Mouse (Mus musculus) right cerebral cortex, postnatal 10 days (tissue): Measurements from ENCODE around the gene Adsl.

Experiments
- DNase-seq, 2 experiments: peaks; one replicate each; pipeline ENCODE4 v3.0.0; 2021; ENCODE audit warnings: low spot score in 2 of 2

The Adsl gene

DNA sequence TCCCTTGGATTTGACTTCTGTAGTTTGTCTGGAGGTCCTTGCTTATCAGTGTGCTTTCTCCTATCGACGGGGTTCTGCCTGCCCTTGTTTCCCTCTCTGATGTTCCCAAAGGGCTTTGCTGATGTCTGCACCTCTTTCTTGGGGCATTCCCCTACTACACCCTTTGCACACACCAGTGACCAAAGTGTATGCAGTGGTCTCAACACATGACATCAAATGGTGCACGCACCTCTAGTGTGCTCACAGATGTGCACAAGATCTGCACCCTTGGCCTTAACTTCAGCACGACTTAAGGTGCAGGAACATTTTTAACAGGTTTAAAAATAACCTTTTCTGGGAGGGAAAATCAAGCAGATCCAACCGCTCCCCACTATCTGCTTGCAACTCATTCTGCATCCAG lies 8.9 kb upstream of the Adsl start:
- no peak for DNase-seq

- DNase-seq: no peak
Measured at GRCm38 (mm10) chr15:80941468-80942040, 6.7 kb upstream of the Adsl start.

DNA sequence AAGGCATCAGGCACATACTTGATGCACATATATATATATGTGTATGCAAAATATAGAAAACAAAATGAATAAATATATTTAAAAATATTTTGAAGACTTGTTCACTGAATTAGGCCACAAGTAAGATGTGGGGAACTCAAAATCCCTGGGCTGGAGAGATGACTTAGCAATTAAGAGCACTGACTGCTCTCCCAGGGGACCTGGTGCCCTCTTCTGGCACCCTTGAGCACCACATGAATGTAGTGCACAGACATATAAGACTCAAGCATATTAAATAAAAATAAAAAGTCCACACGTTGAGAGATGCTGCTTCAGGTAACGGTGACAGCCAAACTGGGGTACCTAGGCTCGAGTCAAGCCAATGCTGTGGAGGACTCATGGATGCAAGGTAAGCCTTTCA lies 2.4 kb upstream of the Adsl start:
- peak; percentile 57 to 58 for DNase-seq

DNA sequence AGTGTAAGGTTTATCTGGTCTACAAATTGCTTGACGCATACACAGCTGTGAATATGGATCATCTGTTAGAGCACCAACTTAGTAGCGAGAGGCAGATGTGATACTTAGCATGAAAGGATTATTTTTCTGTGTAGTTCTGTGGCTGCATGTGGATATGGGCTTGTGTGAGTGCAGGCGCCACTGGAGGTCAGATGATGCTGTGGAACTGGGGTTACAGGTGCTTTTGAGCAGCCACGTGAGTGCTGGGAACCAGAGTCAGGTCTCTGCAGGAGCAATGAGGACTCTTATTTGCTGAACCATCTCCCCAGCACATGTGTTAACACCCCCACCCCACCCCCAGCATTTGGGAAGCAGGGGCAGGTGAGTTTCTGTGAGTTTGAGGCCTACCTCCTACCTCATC lies 1.1 kb downstream of the Adsl start:
- no peak for DNase-seq

GRCm38 (mm10) chr15:80950055-80950454 lies 1.8 kb downstream of the Adsl start:
- DNase-seq: no peak

DNA sequence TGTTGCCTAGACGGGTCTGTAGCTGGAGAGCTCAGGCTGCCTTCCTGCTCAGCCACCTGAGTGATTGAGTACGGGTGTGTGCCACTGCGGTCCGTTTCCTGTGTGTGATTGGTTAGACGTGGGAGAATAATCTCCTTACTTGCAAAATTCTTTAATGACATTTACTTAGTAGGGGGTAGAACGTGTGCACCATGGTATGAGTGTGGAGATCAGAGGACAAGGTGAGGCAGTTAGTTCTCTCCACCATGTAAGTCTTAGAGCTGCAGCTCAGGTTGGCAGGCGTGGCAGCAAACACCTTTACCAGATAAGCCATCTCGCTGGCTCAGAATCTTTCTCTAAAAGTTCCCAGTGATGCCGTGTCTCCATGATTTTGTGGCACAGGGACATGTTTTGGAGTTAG lies 5.7 kb downstream of the Adsl start:
- DNase-seq: no peak

DNA sequence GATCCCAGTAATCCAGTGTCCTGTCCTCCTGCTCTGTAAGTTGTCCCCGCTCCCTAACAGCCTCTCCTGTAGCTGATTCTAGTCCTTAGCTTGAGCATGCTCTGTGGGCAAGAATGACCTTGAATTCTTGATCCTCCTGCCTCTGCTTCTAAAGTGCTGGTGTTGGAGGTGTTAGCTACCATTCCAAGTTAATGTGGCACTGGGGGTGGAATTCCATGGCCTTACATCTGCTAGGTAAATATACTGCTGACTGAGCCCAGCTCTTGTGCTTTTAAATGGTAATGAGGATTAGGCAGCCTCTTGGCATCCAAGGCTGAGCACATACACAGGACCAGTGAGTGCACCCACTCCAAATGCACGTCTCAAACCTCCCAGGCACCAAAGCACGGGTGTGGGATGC lies 6.6 kb downstream of the Adsl start:
- no peak for DNase-seq

DNA sequence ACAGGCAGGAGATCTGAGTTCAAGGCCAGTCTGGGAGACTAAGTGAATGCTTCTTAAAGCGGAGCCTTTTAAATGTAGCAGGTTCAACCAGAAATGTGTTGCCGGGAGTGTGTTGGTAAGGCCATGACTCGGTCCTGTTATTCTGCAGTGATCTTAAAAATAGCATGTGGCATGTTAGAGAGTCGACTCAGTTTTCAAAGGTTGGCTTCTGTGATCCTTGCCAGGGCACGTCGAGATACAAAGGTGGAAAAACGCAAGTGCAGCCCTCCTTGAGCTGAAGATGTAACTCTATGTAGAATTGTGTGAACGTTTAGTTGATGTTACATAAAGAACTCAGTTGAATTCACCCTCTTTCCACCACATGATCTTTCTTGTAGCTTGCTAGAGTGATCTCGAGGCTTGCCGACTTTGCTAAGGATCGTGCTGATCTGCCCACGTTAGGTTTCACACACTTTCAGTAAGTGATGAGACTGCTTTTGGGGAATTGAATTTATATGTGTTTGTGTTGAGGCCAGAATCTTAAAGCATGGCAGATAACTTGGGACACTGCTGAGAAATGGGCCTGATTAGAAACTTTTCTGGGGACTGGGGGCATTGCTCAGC lies 7.6 kb downstream of the Adsl start:
- no peak for DNase-seq

- DNase-seq: no peak
Measured at GRCm38 (mm10) chr15:80969371-80969770, 21.1 kb downstream of the Adsl start.

DNA sequence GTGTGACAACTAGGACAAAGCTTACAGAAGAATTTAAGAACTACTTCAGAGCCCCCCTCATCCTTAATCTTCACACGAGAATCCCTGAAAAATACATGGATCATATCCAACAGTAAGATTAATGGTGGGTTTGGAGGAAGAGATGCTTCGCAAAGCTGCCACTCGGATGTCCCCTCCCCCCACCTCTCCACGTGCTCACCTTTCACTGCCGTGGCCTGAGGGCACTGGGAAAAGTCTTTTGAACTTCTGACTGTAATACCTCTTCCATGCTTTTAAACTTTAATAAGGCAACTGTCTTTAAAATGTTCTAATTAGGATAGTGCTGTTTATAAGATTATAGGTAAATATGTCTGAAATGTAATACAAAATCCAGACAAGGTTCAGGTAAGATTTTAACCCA lies 26.0 kb downstream of the Adsl start:
- DNase-seq: no peak

- DNase-seq: no peak
Measured at GRCm38 (mm10) chr15:80975666-80976065, 27.4 kb downstream of the Adsl start.

- DNase-seq: peak; percentile 88 to 91
Measured at GRCm38 (mm10) chr15:80977620-80978334, 29.5 kb downstream of the Adsl start, which contains the start of gene Sgsm3. TSS of gene Sgsm3 (plus strand) at chr15:80977765.

DNA sequence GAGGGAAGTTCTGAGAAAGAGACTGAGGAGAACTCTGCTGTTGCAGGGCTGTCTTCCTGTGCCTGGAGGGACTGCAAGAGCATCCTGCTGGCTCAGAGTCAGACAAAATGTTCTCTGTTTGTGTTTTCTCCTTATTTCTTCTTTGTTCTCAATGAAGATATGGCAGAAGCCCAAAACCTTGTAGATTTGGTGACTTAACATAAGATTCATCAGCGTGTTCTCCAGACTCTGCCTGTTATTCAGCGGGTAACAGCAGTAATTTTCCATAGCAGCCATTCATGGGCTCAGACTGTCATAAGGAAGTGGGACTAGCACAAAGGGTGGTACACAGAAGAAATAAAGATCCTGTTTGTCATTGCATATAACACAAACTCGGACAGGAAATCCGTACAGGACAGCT lies 31.3 kb downstream of the Adsl start:
- DNase-seq: no peak

GRCm38 (mm10) chr15:80981176-80981575 lies 32.9 kb downstream of the Adsl start:
- DNase-seq: no peak

- DNase-seq: no peak
Measured at GRCm38 (mm10) chr15:80983264-80983663, 35.0 kb downstream of the Adsl start.

DNA sequence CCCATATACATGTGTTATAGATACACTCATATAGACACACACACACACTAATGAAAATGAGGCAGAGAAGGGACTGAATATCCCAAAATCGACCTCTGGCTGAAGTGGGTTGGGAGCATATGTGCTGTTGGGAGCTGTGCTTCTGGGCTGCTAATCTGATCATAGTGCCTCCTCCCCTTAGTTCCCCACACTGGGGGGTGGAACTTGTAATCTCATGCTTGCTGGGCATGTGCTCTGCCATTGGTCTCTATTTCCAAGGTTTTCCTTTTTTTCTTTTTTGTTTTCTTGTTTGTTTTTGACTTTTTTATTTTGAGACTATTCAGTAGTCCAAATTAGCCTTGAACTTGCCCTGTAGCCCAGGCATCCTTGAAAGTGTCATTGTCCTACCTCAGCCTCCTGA lies 40.0 kb downstream of the Adsl start:
- DNase-seq: no peak

DNA sequence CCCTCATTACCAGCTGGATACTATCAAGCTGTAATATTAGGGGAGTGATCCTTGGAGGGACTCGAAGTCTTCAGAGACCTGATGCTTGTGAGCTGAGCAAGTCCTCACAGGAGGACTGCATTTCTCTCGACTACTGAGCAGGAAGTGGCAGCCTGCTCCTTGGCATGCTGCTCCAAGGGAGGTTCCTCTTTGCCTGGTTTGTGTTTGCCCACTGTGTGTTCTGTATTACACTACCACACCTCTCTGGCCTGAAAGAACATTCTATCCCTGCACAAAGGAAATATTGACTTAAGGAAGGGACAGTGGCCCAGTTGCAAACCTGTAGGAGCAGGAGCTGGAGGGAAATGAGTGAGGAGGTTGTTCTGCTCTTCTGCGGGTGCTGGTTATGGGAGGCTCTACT lies 41.4 kb downstream of the Adsl start:
- no peak for DNase-seq

GRCm38 (mm10) chr15:80994959-80995358 lies 46.7 kb downstream of the Adsl start:
- no peak for DNase-seq

DNA sequence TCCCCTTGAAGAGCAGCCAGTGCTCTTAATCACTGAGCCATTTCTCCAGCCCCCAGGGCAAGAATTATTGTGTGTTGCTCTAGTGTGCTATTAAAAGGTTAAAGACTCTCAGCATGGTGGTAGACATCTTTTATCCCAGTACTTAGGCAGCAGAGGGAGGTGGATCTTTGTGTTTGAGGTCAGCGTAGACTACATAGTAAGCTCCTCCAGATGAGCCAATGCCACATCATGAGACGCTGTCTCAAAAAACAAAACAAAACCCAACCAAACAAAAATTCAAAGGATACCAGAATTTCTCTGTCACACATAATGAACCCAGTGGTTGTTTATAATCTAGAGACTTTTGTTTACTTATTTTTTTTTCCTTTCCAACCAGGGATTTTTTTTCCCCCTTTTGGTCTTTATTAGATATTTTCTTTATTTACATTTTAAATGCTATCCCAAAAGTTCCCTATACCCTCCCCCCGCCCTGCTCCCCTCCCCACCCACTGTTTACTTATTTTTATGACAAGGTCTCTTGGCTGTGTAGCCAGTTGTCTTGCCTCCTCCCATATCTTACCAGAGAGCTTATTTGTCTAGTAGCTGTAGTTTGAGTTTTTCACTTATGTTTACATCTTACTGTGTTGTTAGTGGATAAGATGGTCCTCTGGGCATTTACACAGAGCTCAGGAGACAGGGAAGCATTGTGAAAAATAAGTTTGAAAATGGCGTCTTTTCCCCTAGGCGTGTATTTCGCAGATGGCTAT lies 48.0 kb downstream of the Adsl start:
- no peak for DNase-seq

- no peak for DNase-seq
Measured at GRCm38 (mm10) chr15:80997077-80997476, 48.8 kb downstream of the Adsl start.

DNA sequence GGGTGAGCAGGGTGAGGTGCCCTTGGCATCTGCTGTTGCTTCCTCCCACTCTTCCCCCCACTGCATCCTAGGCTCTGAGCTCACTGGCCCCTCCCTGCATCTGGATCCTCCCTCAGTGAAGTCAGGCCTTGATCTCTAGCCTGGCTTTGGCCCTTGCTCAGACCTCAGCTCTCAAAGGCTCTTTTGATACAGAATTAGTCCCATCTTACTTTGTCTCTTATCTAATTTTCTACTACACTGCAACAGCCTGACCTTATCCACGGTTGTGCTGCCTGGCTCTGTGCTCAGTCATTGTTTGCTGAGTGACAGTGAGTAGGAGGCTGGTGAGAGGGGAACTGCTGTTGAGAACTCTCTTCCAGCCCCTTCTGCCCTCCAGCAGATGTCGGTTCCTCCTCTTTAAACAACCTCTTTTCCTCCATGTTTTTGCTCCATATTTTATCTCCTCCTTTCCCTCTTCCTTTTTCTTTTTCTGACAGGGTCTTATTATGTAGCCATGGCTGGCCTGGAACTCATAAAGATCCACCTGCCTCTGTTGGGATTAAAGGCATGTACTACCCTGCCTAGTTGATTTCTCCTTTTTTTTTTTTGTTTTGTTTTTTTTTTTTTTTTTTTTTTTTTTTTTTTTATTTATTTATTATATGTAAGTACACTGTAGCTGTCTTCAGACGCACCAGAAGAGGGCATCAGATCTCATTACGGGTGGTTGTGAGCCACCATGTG lies 52.3 kb downstream of the Adsl start:
- DNase-seq: no peak
